Mouse (Mus musculus): ENCODE results near the gene Insc. TPM values are rescaled to one million over a fixed set of nuclear protein-coding genes. Genes with fewer than 3 reads are reported as not detected.
A peak's percentile ranks its signal among the peaks of the same experiment; 100 is the strongest.
"Not testable (repeated sequence)": the region's sequence is repeated elsewhere in the genome, so short reads cannot be mapped to it uniquely, and the experiment has no call there.

Gene Insc
- polyA plus RNA-seq, 1 experiment from 2014 or later = 6.3 TPM

DNA sequence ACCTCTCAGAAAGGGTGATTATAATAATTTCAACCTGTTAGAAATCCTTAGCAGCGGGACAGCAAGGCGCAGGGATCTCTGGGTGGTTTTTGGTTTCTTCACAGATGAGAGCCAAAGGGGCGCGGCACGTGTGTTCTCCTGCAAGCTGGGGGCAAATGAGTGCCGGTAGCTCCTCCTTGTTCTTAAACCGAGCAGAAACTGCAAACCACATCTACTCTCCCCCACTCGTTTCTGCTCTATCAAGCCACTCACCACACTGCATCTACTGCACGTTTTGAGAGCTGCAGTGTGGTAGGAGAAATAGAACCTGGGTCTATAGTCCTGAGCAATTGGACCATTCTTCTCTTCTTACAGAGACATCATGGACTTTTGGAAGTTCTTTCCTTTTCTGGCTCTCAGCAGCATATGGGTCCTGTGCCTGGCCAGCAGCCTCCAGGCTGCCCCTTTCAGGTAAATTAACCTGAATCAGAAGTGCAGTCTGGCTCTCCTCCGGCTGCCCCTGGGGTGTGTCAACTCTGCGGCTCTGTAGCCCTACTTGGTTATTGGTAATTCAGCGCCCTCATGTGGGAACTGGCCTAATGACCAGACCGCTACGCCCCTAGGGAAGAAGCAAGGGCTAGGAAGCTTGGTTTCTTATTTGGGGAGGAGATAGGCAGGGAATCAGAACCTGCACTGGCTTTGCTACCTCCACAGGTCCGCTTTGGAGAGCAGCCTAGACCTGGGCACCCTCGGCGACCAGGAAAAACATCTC is 23.9 kb upstream of the Insc start:
- Histone ChIP-seq H3K27me3 (ENCODE audit: control insufficient read depth, insufficient read depth, low read length) (peaks cover 52% of the 10 kb centered on the region), H3K9me3 (ENCODE audit: control insufficient read depth, low read length) (no peaks in the 10 kb centered on the region), H3K4me2 (ENCODE audit: low read length) (peak overlapping the region; percentile 59), H3K36me3 (ENCODE audit: control insufficient read depth, insufficient read depth, low read length) (no peaks in the 10 kb centered on the region), H3K27ac (replicated peaks in 1 of 2; ENCODE audit: control insufficient read depth in 1 of 2, insufficient read depth in 1 of 2, low read depth in 2 of 2, low read length in 2 of 2) (no peak overlapping the region), H3K4me3 (ENCODE audit: control insufficient read depth in 1 of 2, insufficient read depth in 1 of 2, low read depth in 1 of 2, low read length in 2 of 2) (peak overlapping the region; percentile 15 to 20; a peak in 3 of 4 replicates), H3K9ac (ENCODE audit: low read length) (no peak overlapping the region), H3K4me1 (ENCODE audit: control insufficient read depth in 2 of 2, insufficient read depth in 2 of 2, low read length in 2 of 2) (peaks cover 3 to 14% of the 10 kb centered on the region in 2 experiments; a peak in 2 of 4 replicates)
- no peak for ATAC-seq (ENCODE audit: insufficient number of reproducible peaks, insufficient read depth, low FRiP score, low read depth)
- WGBS = 5% methylated on average over 17 of the region's 17 CpGs

DNA sequence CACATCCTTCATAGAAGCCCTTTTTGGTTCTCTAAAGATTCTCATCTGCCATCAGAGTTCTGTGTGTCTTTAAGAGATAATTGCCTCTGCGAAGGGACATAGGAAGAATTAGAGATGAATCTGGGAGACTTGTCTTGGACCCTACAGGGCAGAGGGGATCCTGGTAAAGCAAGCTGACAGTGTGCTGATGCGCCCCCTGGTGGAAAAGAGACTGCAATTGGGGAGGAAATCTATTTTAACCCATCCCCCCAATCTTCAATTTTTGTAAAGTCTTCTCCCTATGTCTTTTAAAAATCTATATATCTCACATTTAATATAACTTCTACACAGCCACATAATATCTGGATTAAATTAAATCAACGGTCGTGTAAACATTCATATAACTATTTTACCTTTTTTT is 13.8 kb upstream of the Insc start:
- not testable (repeated sequence) for H3K9ac ChIP-seq (ENCODE audit: low read length); H3K27me3 ChIP-seq (ENCODE audit: control insufficient read depth, insufficient read depth, low read length); H3K4me2 ChIP-seq (ENCODE audit: low read length); H3K4me1 ChIP-seq (ENCODE audit: control insufficient read depth in 2 of 2, insufficient read depth in 2 of 2, low read length in 2 of 2); H3K36me3 ChIP-seq (ENCODE audit: control insufficient read depth, insufficient read depth, low read length); H3K27ac ChIP-seq (replicated peaks in 1 of 2; ENCODE audit: control insufficient read depth in 1 of 2, insufficient read depth in 1 of 2, low read depth in 2 of 2, low read length in 2 of 2); ATAC-seq (ENCODE audit: insufficient number of reproducible peaks, insufficient read depth, low FRiP score, low read depth); H3K9me3 ChIP-seq (ENCODE audit: control insufficient read depth, low read length); H3K4me3 ChIP-seq (ENCODE audit: control insufficient read depth in 1 of 2, insufficient read depth in 1 of 2, low read depth in 1 of 2, low read length in 2 of 2)
- WGBS = 56% methylated on average over 4 of the region's 4 CpGs

DNA sequence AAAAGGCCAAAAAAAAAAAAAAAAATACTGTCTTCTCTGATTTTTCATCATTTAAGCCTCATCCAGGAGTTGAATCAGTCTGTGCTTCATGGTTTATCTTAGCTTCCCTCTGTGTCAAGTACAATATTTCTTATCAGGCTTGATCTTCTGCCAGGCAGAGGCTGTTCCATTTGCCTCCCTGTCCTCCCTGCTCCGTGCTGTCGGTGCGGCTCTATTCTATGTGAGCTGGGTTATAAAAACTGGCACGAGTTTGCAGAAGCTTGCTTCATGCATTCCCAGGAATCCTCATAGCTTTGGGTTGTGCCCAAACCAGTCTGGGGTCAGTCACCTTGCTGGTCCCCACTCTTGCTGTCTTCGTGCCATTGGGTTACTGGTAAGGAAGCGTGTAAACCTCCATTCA is 12.3 kb upstream of the Insc start:
- H3K27ac ChIP-seq (replicated peaks in 1 of 2; ENCODE audit: control insufficient read depth in 1 of 2, insufficient read depth in 1 of 2, low read depth in 2 of 2, low read length in 2 of 2) = no peak overlapping the region
- H3K9me3 ChIP-seq (ENCODE audit: control insufficient read depth, low read length) = no peaks in the 10 kb centered on the region
- no peak overlapping the region for H3K4me3 ChIP-seq (ENCODE audit: control insufficient read depth in 1 of 2, insufficient read depth in 1 of 2, low read depth in 1 of 2, low read length in 2 of 2)
- no peaks in the 10 kb centered on the region for H3K36me3 ChIP-seq (ENCODE audit: control insufficient read depth, insufficient read depth, low read length)
- H3K9ac ChIP-seq (ENCODE audit: low read length) = no peak overlapping the region
- 73% methylated on average over 6 of the region's 6 CpGs for WGBS
- no peak for ATAC-seq (ENCODE audit: insufficient number of reproducible peaks, insufficient read depth, low FRiP score, low read depth)
- no peak overlapping the region for H3K4me2 ChIP-seq (ENCODE audit: low read length)
- H3K27me3 ChIP-seq (ENCODE audit: control insufficient read depth, insufficient read depth, low read length) = no peaks in the 10 kb centered on the region
- H3K4me1 ChIP-seq (ENCODE audit: control insufficient read depth in 2 of 2, insufficient read depth in 2 of 2, low read length in 2 of 2) = no peaks in the 10 kb centered on the region

DNA sequence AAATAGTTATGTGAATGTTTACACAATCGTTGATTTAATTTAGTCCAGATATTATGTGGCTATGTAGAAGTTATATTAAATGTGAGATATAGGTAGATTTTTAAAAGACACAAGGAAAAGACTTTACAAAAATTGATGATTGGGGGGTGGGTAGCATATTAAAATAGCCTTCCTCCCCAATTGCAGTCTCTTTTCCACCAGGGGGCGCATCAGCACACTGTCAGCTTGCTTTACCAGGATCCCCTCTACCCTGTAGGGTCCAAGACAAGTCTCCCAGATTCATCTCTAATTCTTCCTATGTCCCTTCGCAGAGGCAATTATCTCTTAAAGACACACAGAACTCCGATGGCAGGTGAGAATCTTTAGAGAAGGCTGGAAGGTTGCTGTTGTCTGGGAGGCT is 11.8 kb upstream of the Insc start:
- not testable (repeated sequence) for H3K4me1 ChIP-seq (ENCODE audit: control insufficient read depth in 2 of 2, insufficient read depth in 2 of 2, low read length in 2 of 2); H3K9ac ChIP-seq (ENCODE audit: low read length); H3K4me3 ChIP-seq (ENCODE audit: control insufficient read depth in 1 of 2, insufficient read depth in 1 of 2, low read depth in 1 of 2, low read length in 2 of 2); H3K36me3 ChIP-seq (ENCODE audit: control insufficient read depth, insufficient read depth, low read length); ATAC-seq (ENCODE audit: insufficient number of reproducible peaks, insufficient read depth, low FRiP score, low read depth); H3K9me3 ChIP-seq (ENCODE audit: control insufficient read depth, low read length); H3K27ac ChIP-seq (replicated peaks in 1 of 2; ENCODE audit: control insufficient read depth in 1 of 2, insufficient read depth in 1 of 2, low read depth in 2 of 2, low read length in 2 of 2); H3K4me2 ChIP-seq (ENCODE audit: low read length); H3K27me3 ChIP-seq (ENCODE audit: control insufficient read depth, insufficient read depth, low read length)
- WGBS = 26% methylated on average over 4 of the region's 4 CpGs

DNA sequence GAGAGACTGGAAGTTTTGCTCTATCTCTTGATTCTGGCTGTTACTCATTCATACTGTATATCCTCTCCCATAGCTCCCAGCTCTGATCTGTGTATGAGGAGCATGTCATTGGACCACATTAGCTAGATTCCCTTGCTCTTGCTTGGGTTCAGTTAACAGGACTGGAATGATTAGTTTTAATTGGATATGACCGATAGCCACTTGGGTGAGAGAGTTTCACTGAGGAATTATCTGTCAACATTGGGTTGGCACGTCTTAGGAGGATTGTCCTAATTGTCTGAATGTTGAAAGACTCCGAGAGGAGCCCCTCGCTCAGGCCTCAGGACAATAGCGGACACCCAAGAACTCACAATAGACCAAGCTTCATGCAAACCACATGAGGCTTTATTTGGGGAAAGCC is 7.2 kb upstream of the Insc start:
- H3K36me3 ChIP-seq (ENCODE audit: control insufficient read depth, insufficient read depth, low read length) = no peaks in the 10 kb centered on the region
- H3K27me3 ChIP-seq (ENCODE audit: control insufficient read depth, insufficient read depth, low read length) = no peaks in the 10 kb centered on the region
- no peak overlapping the region for H3K9ac ChIP-seq (ENCODE audit: low read length)
- no peak for ATAC-seq (ENCODE audit: insufficient number of reproducible peaks, insufficient read depth, low FRiP score, low read depth)
- no peaks in the 10 kb centered on the region for H3K4me1 ChIP-seq (ENCODE audit: control insufficient read depth in 2 of 2, insufficient read depth in 2 of 2, low read length in 2 of 2)
- H3K9me3 ChIP-seq (ENCODE audit: control insufficient read depth, low read length) = no peaks in the 10 kb centered on the region
- no peak overlapping the region for H3K4me3 ChIP-seq (ENCODE audit: control insufficient read depth in 1 of 2, insufficient read depth in 1 of 2, low read depth in 1 of 2, low read length in 2 of 2)
- 77% methylated on average over 5 of the region's 5 CpGs for WGBS
- H3K4me2 ChIP-seq (ENCODE audit: low read length) = no peak overlapping the region
- no peak overlapping the region for H3K27ac ChIP-seq (replicated peaks in 1 of 2; ENCODE audit: control insufficient read depth in 1 of 2, insufficient read depth in 1 of 2, low read depth in 2 of 2, low read length in 2 of 2)

DNA sequence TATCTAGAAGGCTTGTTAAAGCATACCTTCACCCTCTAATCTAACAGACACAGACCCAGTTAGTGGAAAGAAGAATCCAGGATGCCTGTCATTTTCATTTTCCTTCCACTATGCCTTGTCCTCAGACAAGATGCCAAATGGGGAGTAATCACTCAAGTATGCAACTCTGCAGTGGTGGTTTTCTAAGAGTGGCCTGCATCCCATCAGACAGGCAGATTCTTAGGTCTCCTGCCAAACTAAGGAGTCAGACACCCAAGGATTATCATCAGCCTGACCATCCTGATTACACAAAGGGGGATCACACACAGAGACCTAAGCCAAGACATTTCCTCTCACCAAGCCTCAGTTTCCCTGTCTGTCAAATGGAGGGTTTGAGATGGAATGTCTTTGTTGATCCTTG is 5.3 kb upstream of the Insc start:
- Histone ChIP-seq H3K36me3 (ENCODE audit: control insufficient read depth, insufficient read depth, low read length) (no peaks in the 10 kb centered on the region), H3K4me1 (ENCODE audit: control insufficient read depth in 2 of 2, insufficient read depth in 2 of 2, low read length in 2 of 2) (no peaks in the 10 kb centered on the region), H3K4me2 (ENCODE audit: low read length) (no peak overlapping the region), H3K4me3 (ENCODE audit: control insufficient read depth in 1 of 2, insufficient read depth in 1 of 2, low read depth in 1 of 2, low read length in 2 of 2) (no peak overlapping the region), H3K27me3 (ENCODE audit: control insufficient read depth, insufficient read depth, low read length) (no peaks in the 10 kb centered on the region), H3K27ac (replicated peaks in 1 of 2; ENCODE audit: control insufficient read depth in 1 of 2, insufficient read depth in 1 of 2, low read depth in 2 of 2, low read length in 2 of 2) (no peak overlapping the region), H3K9ac (ENCODE audit: low read length) (no peak overlapping the region), H3K9me3 (ENCODE audit: control insufficient read depth, low read length) (no peaks in the 10 kb centered on the region)
- ATAC-seq (ENCODE audit: insufficient number of reproducible peaks, insufficient read depth, low FRiP score, low read depth) = no peak

DNA sequence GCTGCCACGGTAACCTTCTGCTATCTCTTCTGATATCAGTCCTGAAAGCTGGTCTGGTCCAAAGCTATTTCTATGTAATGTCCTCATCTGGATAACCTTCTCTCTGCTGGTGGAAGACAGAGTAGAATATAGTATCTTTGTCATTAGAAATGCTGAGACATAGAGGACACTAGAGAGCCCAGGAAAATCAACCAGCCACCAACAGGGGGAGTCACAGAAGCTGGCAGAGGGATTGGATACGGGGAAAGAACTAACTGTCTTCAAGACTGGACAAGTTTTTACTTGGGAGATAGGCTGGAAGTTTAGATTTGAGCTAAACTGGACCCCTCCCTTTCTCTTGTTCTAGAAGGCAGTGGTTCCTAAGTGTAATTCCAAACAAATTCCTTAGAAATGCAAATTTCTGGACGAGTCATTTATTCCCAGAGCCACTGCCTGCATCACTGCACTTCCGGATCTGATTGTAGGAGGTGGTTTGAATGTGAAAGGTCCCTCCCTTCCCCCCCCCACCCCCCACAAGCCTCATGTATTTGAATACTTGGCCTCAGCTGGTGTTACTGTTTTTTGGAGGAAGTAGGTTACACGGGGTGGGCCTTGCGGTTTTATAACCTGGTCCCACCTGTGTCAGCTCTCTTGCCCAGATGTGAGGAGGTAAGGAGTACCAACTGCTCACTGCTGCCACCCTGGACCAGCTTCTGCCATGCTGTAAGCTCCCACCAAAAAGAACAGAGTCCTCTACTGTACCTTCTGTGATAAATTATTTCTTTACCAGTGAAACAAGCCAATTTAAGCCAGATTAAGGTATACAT is 2.9 kb upstream of the Insc start:
- ATAC-seq (ENCODE audit: insufficient number of reproducible peaks, insufficient read depth, low FRiP score, low read depth) = no peak
- no peak overlapping the region for H3K4me3 ChIP-seq (ENCODE audit: control insufficient read depth in 1 of 2, insufficient read depth in 1 of 2, low read depth in 1 of 2, low read length in 2 of 2)
- H3K36me3 ChIP-seq (ENCODE audit: control insufficient read depth, insufficient read depth, low read length) = no peaks in the 10 kb centered on the region
- WGBS = 48% methylated on average over 6 of the region's 6 CpGs
- no peak overlapping the region for H3K27ac ChIP-seq (replicated peaks in 1 of 2; ENCODE audit: control insufficient read depth in 1 of 2, insufficient read depth in 1 of 2, low read depth in 2 of 2, low read length in 2 of 2)
- no peaks in the 10 kb centered on the region for H3K9me3 ChIP-seq (ENCODE audit: control insufficient read depth, low read length)
- no peaks in the 10 kb centered on the region; the same call in 1 of the 2 replicates for H3K27me3 ChIP-seq (ENCODE audit: control insufficient read depth, insufficient read depth, low read length)
- no peak overlapping the region for H3K4me2 ChIP-seq (ENCODE audit: low read length)
- no peak overlapping the region for H3K9ac ChIP-seq (ENCODE audit: low read length)
- H3K4me1 ChIP-seq (ENCODE audit: control insufficient read depth in 2 of 2, insufficient read depth in 2 of 2, low read length in 2 of 2) = peaks cover under 1 to 3% of the 10 kb centered on the region in 2 experiments; a peak in 1 of 4 replicates
